Mouse (Mus musculus): Measurements from ENCODE around the gene Cbx6.

Gene Cbx6

DNA sequence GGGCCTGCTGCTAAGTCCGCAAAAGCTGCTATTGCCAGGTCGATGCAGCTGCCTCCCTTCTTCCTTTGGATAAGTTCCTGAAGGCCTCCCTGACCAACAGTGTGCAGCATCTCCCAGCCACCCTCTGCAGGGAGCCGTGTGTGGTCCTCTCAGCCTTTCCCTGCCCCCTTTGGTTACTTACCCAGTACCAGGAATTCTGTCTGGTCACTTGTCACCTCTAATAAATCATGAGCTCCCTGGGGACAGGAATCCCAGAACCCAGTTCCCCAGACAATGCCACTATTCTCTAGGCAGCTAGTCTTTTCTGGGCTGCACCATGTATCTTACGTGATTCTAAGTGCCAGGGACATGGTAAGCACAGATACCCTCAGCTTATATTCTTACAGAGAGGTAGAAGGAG, 11.5 kb upstream of the Cbx6 start:
- POLR2A ChIA-PET = interaction anchor here (0.6 to 10.0 kb wide), 113 partner anchors 8 to 691 kb away, joined by 3 to 293 read pairs (median 5); partner anchors contain the start of genes Cbx6 (in 3 of the 4), Npcd (in 3 of the 4), Apobec3 (in 2 of the 4) and Cbx7 (in 2 of the 4)
- CTCF ChIA-PET = interaction anchor here in 3 of 4 experiments (0.6 to 3.6 kb wide), 8 partner anchors 10 to 140 kb away, joined by 3 to 34 read pairs (median 4); partner anchors contain the start of genes Cbx6 (in 1 of the 3) and Npcd (in 1 of the 3)

DNA sequence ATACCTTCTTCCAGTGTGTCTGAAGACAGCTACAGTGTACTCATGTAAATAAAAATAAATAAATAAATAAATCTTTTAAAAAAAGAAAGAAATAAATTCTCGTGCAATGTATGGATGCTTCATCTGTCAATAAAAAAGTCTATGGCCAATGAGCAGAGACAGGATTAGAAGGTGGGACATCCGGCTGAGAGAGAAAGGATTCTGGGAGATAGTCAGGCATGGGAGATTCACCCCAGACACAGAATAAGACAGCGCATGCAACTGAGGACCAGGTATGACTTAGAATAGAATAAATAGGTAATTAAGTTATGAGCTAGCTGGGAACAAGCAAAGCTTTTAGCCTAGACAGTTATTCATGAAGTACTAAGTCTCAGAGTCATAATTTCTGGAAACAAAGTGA, 8.5 kb upstream of the Cbx6 start:
- ChIA-PET POLR2A (interaction anchor here in 3 of 4 experiments (0.8 to 8.9 kb wide), 22 partner anchors 9 to 326 kb away, joined by 3 to 293 read pairs (median 4); partner anchors contain the start of genes Apobec3 (in 2 of the 3), Npcd (in 2 of the 3) and Cbx6 (in 1 of the 3)), CTCF (interaction anchor here (0.6 to 2.5 kb wide), 8 partner anchors 10 to 185 kb away, joined by 3 to 24 read pairs (median 4); partner anchors contain the start of gene Fam227a (in 1 of the 4))

DNA sequence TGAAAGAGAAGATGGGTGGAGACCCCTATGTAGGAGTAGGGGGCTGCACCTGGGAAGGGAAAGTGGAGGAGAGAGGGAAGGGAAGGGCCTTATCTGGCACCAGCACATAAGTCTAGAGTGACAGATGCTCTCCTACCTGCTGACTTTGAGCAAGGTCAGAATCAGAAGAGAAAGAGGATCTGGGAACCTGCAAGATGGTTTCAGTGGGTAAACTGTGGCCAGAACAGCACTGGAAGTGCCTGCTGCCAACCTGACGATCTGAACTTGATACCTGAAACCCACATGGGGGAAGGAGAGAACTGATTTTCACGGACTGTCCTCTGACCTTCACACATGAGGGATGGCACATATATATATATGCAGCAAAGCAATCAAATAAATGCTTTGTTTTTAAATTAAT, 5.8 kb upstream of the Cbx6 start:
- ChIA-PET POLR2A (interaction anchor here in 1 of 4 experiments (19.4 kb wide), 1 partner anchor 5 kb away, joined by 293 read pairs; no protein-coding TSS in a partner anchor), CTCF (interaction anchor here in 1 of 4 experiments (0.6 kb wide), 1 partner anchor 62 kb away, joined by 3 read pairs; no protein-coding TSS in a partner anchor)

DNA sequence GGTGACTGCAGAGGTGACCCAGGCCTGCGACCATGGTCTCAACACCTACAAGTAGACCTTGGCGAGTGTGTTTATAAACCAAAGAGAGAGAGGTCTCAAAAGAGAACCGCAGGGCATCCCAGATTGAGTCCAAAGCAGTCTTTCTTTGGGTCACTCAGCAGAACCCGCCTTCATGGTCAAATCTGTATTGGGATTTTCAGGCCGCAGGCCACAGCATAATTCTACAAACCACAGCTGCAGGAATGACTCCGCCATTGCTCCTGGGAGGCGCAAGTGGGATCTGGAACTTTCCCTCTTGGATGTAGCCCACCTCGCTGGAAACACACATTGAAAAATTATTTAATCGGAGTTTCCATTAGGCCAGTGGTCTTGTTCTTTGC, 383 bp upstream of the Cbx6 start:
- ChIA-PET POLR2A (interaction anchor here in 3 of 4 experiments (0.6 to 19.4 kb wide), 6 partner anchors 11 to 174 kb away, joined by 3 to 293 read pairs (median 4); no protein-coding TSS in a partner anchor), CTCF (interaction anchor here in 2 of 4 experiments (0.9 to 1.5 kb wide), 2 partner anchors 11 to 93 kb away, joined by 3 to 4 read pairs; no protein-coding TSS in a partner anchor)

DNA sequence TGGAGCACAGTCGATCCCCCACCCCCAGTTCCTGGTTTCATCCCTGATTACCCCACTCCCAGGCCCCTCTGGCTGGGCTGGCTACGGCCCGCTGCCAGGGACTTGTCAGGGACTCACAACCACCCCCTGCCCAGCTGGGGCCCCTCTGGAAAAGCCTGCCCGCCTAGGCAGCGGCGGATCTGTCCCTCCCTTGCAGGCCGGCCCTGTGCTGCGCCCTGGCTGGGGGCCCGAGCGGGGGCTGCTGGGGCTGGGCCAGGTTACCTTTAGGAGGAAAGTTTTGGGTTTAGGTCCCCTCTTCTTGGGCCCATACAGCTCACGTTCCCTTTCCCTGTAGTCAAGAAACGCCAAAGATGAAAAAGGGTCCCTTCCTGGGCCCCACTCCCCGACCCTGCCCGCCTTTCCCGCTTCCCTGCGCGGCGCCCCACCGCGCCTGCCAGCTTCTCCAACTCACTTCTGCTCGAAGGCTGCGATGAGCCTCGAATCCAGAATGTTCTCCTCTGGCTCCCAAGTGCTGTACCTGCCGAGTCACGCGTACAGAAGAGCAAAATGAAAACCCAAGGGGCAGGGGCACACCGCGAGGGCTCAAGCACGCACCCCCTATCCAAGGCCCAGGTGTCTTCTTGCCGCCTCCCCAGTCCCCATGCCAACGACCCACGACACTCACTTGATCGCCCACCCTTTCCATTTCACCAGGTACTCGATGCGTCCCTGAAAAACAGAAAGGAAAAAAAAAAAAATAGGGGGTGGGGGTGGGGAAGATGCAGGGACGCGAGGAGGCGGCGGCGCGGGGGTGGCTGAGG, 1.0 kb downstream of the Cbx6 start:
- CTCF ChIA-PET = interaction anchor here in 3 of 4 experiments (0.5 to 3.4 kb wide), 17 partner anchors 9 to 610 kb away, joined by 3 to 34 read pairs (median 5); partner anchors contain the start of gene Josd1 (in 1 of the 3)
- POLR2A ChIA-PET = interaction anchor here in 3 of 4 experiments (0.7 to 19.4 kb wide), 41 partner anchors 7 to 431 kb away, joined by 3 to 293 read pairs (median 4); partner anchors contain the start of genes Atf4 (in 1 of the 3), Cby1 (in 1 of the 3), Fam227a (in 1 of the 3) and Kcnj4 (in 1 of the 3)

DNA sequence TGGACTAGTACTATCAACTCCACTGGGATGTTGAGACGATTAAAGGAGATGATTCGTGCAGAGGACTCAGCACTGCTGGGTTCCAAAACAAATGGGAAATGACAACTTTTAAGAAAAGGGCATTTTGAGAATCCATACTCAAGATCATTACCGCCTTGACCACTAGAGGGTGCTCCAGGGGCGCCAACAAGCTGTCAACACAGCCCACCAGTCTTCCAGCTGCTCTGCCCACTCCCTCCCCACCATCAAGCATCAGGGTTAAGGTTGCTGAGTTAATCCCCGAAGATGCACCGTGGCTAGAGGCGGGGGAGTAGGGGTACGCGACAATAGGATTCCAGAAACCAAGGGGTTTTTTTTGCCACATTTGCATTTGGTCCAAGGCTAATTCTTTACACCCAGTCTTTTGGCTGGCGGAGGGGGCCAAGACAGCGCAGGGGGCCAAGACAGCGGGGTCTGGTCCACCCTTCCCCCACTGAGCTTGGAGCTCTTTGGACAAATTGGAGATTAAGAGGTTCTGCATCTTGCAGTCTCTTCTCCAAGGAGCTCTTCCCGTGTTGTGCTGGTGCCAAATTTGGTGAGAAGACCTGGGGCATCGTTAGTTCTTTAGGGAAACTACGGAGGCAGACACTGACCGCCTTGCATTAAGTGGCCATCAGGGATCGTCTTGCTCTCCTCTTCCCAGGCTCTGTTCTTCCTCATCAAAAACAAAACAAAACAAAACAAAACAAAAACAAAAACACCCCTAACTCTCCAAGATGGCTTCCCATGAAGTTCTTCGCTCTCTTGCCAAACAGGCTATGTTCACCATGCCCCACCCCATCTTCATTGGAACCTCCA, 2.2 kb downstream of the Cbx6 start:
- POLR2A ChIA-PET = interaction anchor here in 3 of 4 experiments (0.5 to 19.4 kb wide), 48 partner anchors 8 to 425 kb away, joined by 3 to 293 read pairs (median 4); partner anchors contain the start of genes Apobec3 (in 1 of the 3), Cbx7 (in 1 of the 3), Cby1 (in 1 of the 3) and Fam227a (in 1 of the 3)

DNA sequence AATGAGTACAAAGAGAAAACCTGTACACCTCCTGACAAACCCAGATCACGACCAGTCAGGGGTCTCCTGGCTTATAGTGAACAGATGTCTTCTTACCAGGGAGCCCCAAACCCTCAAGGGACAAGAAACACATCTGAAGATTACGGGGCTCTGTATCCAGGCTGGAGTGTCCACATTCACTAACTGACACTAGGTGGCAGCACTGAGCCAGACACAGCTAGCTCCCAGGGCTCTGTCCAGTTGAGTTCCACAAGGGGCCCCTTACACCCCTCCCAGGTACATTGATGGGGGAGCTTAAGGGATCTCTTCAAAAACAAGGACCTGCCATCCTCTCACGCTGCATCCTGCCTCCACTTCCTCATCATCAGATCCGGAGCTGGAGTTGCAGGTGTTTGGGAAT, 4.1 kb downstream of the Cbx6 start:
- ChIA-PET POLR2A (interaction anchor here in 3 of 4 experiments (0.5 to 19.4 kb wide), 37 partner anchors 9 to 1423 kb away, joined by 3 to 293 read pairs (median 4); partner anchors contain the start of genes Atf4 (in 1 of the 3) and Josd1 (in 1 of the 3)), CTCF (interaction anchor here (0.5 to 4.1 kb wide), 52 partner anchors 9 to 357 kb away, joined by 3 to 24 read pairs (median 4); partner anchors contain the start of genes Apobec3 (in 2 of the 4), Cby1 (in 1 of the 4), Fam227a (in 1 of the 4) and Nptxr (in 1 of the 4))

More for the DNA sequence above, 2.2 kb downstream of the Cbx6 start:
- CTCF ChIA-PET = interaction anchor here (0.6 to 4.1 kb wide), 69 partner anchors 8 to 806 kb away, joined by 3 to 34 read pairs (median 4); partner anchors contain the start of genes Apobec3 (in 1 of the 4), Cbx7 (in 1 of the 4), Cby1 (in 1 of the 4) and Fam227a (in 1 of the 4)

DNA sequence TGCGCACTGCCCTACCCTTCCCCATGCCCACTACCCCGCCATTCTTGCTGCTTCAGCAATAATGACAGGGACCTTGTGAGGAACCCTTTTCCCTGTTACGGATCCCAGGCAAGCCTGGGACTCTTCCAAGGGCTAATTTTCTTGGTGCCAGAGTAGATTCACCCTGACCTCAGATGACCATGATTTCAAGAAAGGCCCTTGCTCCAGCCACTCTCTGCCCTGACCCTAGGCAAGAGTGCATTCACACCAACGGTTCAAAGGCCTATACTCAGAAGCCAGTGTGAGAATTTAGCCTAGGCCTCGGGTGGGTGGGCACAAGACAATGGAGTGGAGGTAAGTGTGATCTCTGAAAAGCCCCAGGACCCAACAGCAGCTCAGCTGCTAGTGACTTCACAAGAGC, 5.1 kb downstream of the Cbx6 start:
- ChIA-PET POLR2A (interaction anchor here in 3 of 4 experiments (0.6 to 19.4 kb wide), 16 partner anchors 8 to 1422 kb away, joined by 3 to 293 read pairs (median 4); partner anchors contain the start of gene Josd1 (in 1 of the 3)), CTCF (interaction anchor here in 3 of 4 experiments (0.9 to 4.1 kb wide), 19 partner anchors 14 to 237 kb away, joined by 3 to 24 read pairs (median 7); partner anchors contain the start of gene Apobec3 (in 1 of the 3))

DNA sequence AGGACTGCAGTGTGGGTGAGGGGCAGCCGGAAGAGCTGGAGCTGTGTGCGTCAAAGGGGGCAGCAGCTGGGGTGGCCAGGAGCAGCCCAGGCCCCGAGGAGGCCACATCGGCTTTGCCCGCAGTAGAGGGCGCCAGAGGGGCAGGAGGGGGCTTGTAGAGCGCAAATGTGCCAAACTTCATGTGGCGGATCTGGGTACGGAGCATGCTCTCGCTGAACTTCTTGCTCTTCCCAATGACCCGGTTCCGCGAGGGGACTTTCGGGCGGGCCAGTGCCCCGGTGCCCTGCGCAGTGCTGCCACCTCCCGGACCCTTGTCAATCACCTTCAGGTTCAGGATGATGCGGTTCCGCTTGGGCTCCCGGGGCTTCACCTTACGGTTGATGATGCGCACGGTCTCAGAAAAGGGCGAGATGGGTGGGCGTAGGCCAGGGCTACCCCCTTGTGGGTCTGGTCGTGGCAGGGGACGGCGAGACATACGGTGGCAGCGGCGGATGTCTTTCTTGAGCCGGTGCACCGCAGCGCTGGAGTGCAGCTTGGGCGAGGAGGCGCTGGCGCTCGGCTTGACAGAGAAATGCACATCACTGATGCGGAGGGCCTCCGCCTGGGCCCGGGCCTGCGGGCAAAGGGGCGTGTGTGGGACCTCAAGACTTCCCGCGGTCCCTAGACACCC, 6.0 kb downstream of the Cbx6 start:
- CTCF ChIA-PET = interaction anchor here (0.6 to 4.1 kb wide), 19 partner anchors 11 to 249 kb away, joined by 3 to 24 read pairs (median 4); no protein-coding TSS in a partner anchor

DNA sequence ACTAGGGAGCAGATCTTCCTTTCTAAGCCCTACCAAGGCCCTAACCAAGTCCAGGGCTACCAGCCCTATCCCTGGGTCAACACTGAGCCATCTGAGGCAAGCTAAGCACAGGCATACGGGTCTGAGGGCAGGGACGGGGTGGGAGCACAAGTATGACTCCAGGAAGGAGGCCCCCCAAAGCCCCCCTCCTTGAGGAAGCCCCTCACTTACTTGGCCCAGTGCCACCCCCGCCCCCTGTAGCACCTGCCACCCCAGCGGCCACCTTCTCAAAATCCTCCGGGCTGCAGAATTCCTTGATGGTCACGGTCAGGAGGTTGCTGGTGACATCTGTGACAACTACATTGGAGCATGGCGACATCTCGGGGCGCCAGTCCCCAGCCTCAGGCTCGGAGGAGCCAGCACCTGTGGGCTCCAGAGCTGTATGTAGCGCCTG, 6.7 kb downstream of the Cbx6 start:
- ChIA-PET CTCF (interaction anchor here in 3 of 4 experiments (0.6 to 1.7 kb wide), 5 partner anchors 12 to 38 kb away, joined by 3 to 6 read pairs (median 4); no protein-coding TSS in a partner anchor), POLR2A (interaction anchor here in 2 of 4 experiments (0.9 to 19.4 kb wide), 14 partner anchors 9 to 248 kb away, joined by 3 to 293 read pairs (median 4); partner anchors contain the start of gene Cbx7 (in 1 of the 2))

More for the DNA sequence above, 6.0 kb downstream of the Cbx6 start:
- POLR2A ChIA-PET = interaction anchor here in 3 of 4 experiments (0.6 to 19.4 kb wide), 22 partner anchors 10 to 248 kb away, joined by 3 to 293 read pairs (median 4); partner anchors contain the start of gene Cbx7 (in 1 of the 3)

DNA sequence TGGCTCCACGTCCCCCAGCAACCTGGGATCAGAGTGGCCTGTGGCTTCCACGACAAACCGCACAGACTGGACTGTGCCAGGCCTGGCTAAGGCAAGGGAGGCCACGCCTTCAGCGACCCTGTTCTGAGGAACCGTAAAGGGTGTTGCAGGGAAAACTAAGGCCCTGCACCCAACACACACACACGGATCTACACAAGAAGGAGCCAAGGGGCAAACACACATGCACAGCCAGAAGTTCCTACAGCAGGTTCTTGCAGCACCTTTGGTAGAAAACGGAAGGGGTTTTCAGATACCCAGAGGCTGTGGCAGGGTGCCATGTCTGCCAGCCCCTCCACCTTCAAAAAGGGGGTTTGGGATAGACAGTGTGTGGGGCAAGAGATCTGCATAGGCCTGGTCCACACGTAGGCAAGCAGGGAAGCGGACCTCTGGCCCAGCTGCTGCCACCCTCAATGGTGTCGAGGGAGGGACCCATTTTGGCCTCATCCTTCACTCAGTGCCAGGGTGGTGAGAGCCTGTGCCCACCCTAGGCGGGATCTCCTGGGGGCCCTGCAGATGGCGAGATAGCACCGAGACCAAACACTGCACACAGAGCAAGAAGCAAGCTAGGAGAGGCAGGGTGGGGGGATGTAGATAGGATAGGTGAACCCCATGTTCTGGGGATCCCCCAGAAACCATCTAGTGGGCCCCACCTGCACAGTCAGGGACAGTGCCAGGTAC, 7.3 kb downstream of the Cbx6 start:
- CTCF ChIA-PET = interaction anchor here in 1 of 4 experiments (1.1 kb wide), 1 partner anchor 20 kb away, joined by 3 read pairs; no protein-coding TSS in a partner anchor
- POLR2A ChIA-PET = interaction anchor here in 2 of 4 experiments (0.9 to 19.4 kb wide), 11 partner anchors 11 to 144 kb away, joined by 3 to 293 read pairs (median 5); partner anchors contain the start of gene Cbx7 (in 1 of the 2)

DNA sequence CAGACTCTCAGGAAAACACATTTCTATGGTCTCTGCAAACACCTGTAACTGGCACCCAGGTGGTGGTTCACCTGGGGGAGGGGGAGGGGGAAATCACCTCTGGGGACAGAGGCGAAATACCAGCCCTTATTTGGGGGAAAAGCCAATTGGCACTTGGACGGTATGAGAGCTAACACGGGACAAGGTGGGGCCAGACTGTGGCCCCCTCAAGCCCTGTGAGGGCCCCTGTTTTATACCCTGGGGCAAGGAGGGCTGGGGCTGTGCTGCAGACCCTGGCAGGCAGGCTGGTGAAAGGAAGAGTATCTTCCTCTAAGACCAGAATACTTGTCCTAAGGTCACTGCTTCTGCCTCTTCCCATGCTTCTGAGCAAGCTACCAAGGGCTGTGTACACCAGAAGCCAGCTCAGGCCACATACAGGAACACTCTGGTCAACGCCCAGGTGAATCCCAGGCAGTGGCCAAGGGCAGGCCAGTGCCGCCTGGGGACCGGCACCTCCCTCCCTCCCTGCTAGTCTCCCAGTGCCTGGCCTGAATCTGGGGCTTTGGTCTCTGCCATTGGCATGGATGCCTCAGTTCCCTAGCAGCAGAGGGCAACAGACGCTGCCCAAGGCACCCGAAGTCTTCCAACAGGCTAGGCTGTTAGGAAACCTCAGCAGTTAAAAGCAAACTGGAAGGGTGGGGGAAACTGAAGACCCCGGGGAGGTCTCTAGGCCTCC, 8.1 kb downstream of the Cbx6 start:
- CTCF ChIA-PET = interaction anchor here in 3 of 4 experiments (0.5 to 3.7 kb wide), 8 partner anchors 7 to 1681 kb away, joined by 3 to 13 read pairs (median 4); partner anchors contain the start of genes Cbx6 (in 1 of the 3), Gtpbp1 (in 1 of the 3) and Npcd (in 1 of the 3)
- POLR2A ChIA-PET = interaction anchor here (0.5 to 19.4 kb wide), 26 partner anchors 8 to 280 kb away, joined by 3 to 293 read pairs (median 4); partner anchors contain the start of genes Cbx6 (in 1 of the 4), Cbx7 (in 1 of the 4), Ddx17 (in 1 of the 4) and Npcd (in 1 of the 4)

DNA sequence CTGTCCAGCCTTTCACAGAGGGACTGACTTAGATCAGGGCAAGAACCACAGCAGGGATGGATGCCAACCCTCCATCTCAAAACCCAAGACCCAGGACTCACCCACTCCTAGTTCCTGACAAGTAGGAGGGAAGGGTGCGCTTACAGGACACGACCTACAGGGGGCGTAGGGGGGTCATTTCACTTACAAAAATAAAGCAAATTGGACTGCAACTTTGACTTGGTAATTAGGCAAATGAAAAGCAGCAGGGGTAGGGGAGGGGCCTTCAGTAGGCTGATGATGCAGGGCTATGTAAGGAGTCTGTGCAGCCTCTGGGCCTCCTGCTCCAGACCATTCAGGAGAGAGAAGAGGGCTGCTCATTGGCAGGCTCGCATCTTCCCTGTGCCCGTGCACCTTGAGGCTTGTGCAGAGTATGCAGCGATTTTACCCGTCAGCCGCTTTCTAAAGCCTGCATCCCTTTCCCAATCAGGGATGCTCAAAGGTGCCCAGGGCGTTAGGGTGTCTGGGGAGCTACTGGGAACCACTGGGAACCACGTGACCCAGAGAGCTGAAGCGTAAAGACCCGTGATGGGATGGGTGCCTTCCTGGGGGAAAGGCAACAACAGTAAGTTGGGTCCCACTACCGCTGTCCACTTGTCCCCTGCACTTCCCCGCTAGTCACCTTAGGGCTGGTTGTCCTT, 9.2 kb downstream of the Cbx6 start:
- ChIA-PET CTCF (interaction anchor here (0.5 to 3.7 kb wide), 29 partner anchors 9 to 695 kb away, joined by 3 to 13 read pairs (median 4); partner anchors contain the start of genes Apobec3 (in 1 of the 4), Cbx6 (in 1 of the 4), Gtpbp1 (in 1 of the 4) and Npcd (in 1 of the 4)), POLR2A (interaction anchor here in 3 of 4 experiments (0.6 to 19.4 kb wide), 32 partner anchors 8 to 258 kb away, joined by 3 to 293 read pairs (median 4); partner anchors contain the start of genes Cbx6 (in 2 of the 3), Npcd (in 2 of the 3), Cbx7 (in 1 of the 3) and Nptxr (in 1 of the 3))
